Mouse (Mus musculus) neural tube, embryonic 12.5 days (tissue): ENCODE results near the gene Cnot2. TPM values are rescaled to one million over a fixed set of nuclear protein-coding genes. Genes with fewer than 3 reads are reported as not detected.
"Not testable (repeated sequence)": the region's sequence is repeated elsewhere in the genome, so short reads cannot be mapped to it uniquely, and the experiment has no call there.

ENCODE experiments used
- ATAC-seq: fragments of 200-750 bp; cut with Nextera tagmentation; 2 replicates; pipeline ENCODE4 v1.8.0; 2017; ENCODE audit warnings: low read depth, mild to moderate bottlenecking, moderate TSS enrichment, moderate library complexity; ENCODE audit not compliant: low FRiP score
- H3K27ac ChIP-seq: fragments of 300-500 bp; sonication (generic); 2 replicates; pipeline ENCODE4 v1.5.1; 2016
- H3K27me3 ChIP-seq: fragments of 300-500 bp; sonication (generic); replicated peaks from 2 replicates; pipeline ENCODE4 v1.6.1; 2016; ENCODE audit warnings: mild to moderate bottlenecking
- H3K36me3 ChIP-seq: fragments of 300-500 bp; sonication (generic); 2 replicates; pipeline ENCODE4 v1.6.1; 2016; ENCODE audit warnings: mild to moderate bottlenecking
- H3K4me1 ChIP-seq: fragments of 300-500 bp; sonication (generic); 2 replicates; pipeline ENCODE4 v1.6.1; 2016
- H3K4me2 ChIP-seq: fragments of 300-500 bp; sonication (generic); replicated peaks from 2 replicates; pipeline ENCODE4 v1.6.1; 2016; ENCODE audit warnings: mild to moderate bottlenecking
- H3K4me3 ChIP-seq: fragments of 300-500 bp; sonication (generic); 2 replicates; pipeline ENCODE4 v1.5.1; 2016
- H3K9ac ChIP-seq: fragments of 300-500 bp; sonication (generic); 2 replicates; pipeline ENCODE4 v1.6.1; 2016; ENCODE audit warnings: mild to moderate bottlenecking
- H3K9me3 ChIP-seq: fragments of 300-500 bp; sonication (generic); 2 replicates; pipeline ENCODE4 v1.6.1; 2016; ENCODE audit warnings: mild to moderate bottlenecking
- WGBS: fragments of 180-500 bp; shearing (Covaris S2); methylation state at CpG from one replicate; pipeline ENCODE4 v1.1.7; 2016; 5-methylcytosine and 5-hydroxymethylcytosine counted together
- polyA plus RNA-seq: library from polyadenylated mRNA; unstranded; fragments of >200 nt; fragmentation: Nextera tagmentation; extraction: Ambion mirVana; gene quantifications from 2 replicates; pipeline ENCODE4 v1.2.1, GENCODE M21; 2016

The Cnot2 gene
- polyA plus RNA-seq, 1 experiment from 2014 or later: 119 TPM

- Histone ChIP-seq H3K4me2 (no peak overlapping the region), H3K4me1 (peaks cover 20% of the 10 kb centered on the region), H3K4me3 (no peak overlapping the region), H3K9ac (no peak overlapping the region), H3K27ac (no peak overlapping the region), H3K27me3 (no peaks in the 10 kb centered on the region), H3K36me3 (no peaks in the 10 kb centered on the region), H3K9me3 (no peaks in the 10 kb centered on the region)
- no peak for ATAC-seq
These were observed 2.9 kb downstream of the Cnot2 start for GRCm38 (mm10) chr10:116578375-116578774.

GRCm38 (mm10) chr10:116577181-116577580 is 4.1 kb downstream of the Cnot2 start:
- no peak overlapping the region for H3K4me3 ChIP-seq
- no peaks in the 10 kb centered on the region for H3K27me3 ChIP-seq
- no peak overlapping the region for H3K27ac ChIP-seq
- peaks cover 12% of the 10 kb centered on the region; the same call in 1 of the 2 replicates for H3K4me1 ChIP-seq
- H3K4me2 ChIP-seq: no peak overlapping the region
- no peaks in the 10 kb centered on the region for H3K36me3 ChIP-seq
- WGBS: 91% methylated on average over 3 of the region's 3 CpGs
- no peak overlapping the region for H3K9ac ChIP-seq
- no peaks in the 10 kb centered on the region for H3K9me3 ChIP-seq
- ATAC-seq: no peak

GRCm38 (mm10) chr10:116576071-116576470 is 5.2 kb downstream of the Cnot2 start:
- not testable (repeated sequence) for H3K4me2 ChIP-seq, H3K9me3 ChIP-seq, H3K9ac ChIP-seq, H3K27ac ChIP-seq, H3K4me3 ChIP-seq, H3K36me3 ChIP-seq, ATAC-seq, H3K27me3 ChIP-seq
- 95% methylated on average over 2 of the region's 2 CpGs for WGBS
- peaks cover 12% of the 10 kb centered on the region; the same call in 1 of the 2 replicates for H3K4me1 ChIP-seq

GRCm38 (mm10) chr10:116570526-116570925 is 10.8 kb downstream of the Cnot2 start:
- no peaks in the 10 kb centered on the region for H3K9me3 ChIP-seq
- no peaks in the 10 kb centered on the region for H3K36me3 ChIP-seq
- no peak for ATAC-seq
- H3K27me3 ChIP-seq: no peaks in the 10 kb centered on the region
- H3K9ac ChIP-seq: no peak overlapping the region
- WGBS: 92% methylated on average over 7 of the region's 7 CpGs
- H3K4me1 ChIP-seq: 0 out of 2 replicates have a peak, but pooled peaks cover 5% of the 10 kb centered on the region
- no peak overlapping the region for H3K4me3 ChIP-seq
- no peak overlapping the region for H3K4me2 ChIP-seq
- no peak overlapping the region for H3K27ac ChIP-seq

- H3K9ac ChIP-seq: no peak overlapping the region
- no peak overlapping the region for H3K4me3 ChIP-seq
- H3K4me1 ChIP-seq: no peaks in the 10 kb centered on the region
- WGBS: 86% methylated on average over 1 of the region's 1 CpGs
- H3K36me3 ChIP-seq: no peaks in the 10 kb centered on the region
- no peaks in the 10 kb centered on the region for H3K27me3 ChIP-seq
- ATAC-seq: no peak
- no peak overlapping the region for H3K4me2 ChIP-seq
- no peaks in the 10 kb centered on the region for H3K9me3 ChIP-seq
- H3K27ac ChIP-seq: no peak overlapping the region
These were observed 12.8 kb downstream of the Cnot2 start for GRCm38 (mm10) chr10:116568539-116568938.

GRCm38 (mm10) chr10:116567491-116568405 is 13.6 kb downstream of the Cnot2 start:
- no peak overlapping the region for H3K27ac ChIP-seq
- no peak for ATAC-seq
- H3K4me1 ChIP-seq: no peaks in the 10 kb centered on the region; the same call in 1 of the 2 replicates
- no peaks in the 10 kb centered on the region for H3K36me3 ChIP-seq
- no peak overlapping the region for H3K9ac ChIP-seq
- 89% methylated on average over 7 of the region's 7 CpGs for WGBS
- H3K4me2 ChIP-seq: no peak overlapping the region
- no peaks in the 10 kb centered on the region for H3K9me3 ChIP-seq
- no peak overlapping the region for H3K4me3 ChIP-seq
- no peaks in the 10 kb centered on the region for H3K27me3 ChIP-seq

GRCm38 (mm10) chr10:116566492-116566891 is 14.8 kb downstream of the Cnot2 start:
- not testable (repeated sequence) for H3K9ac ChIP-seq, H3K27me3 ChIP-seq, H3K4me2 ChIP-seq, H3K4me3 ChIP-seq, ATAC-seq, H3K4me1 ChIP-seq, H3K27ac ChIP-seq, H3K36me3 ChIP-seq, H3K9me3 ChIP-seq
- WGBS: 90% methylated on average over 4 of the region's 4 CpGs

GRCm38 (mm10) chr10:116564828-116565602 is 16.3 kb downstream of the Cnot2 start:
- Histone ChIP-seq H3K27me3 (no peaks in the 10 kb centered on the region), H3K9ac (no peak overlapping the region), H3K27ac (no peak overlapping the region), H3K4me2 (no peak overlapping the region), H3K4me1 (peaks cover 5% of the 10 kb centered on the region; the same call in 1 of the 2 replicates), H3K4me3 (no peak overlapping the region), H3K9me3 (no peaks in the 10 kb centered on the region), H3K36me3 (no peaks in the 10 kb centered on the region)
- ATAC-seq: no peak
- 95% methylated on average over 14 of the region's 14 CpGs for WGBS

- Histone ChIP-seq H3K36me3 (no peaks in the 10 kb centered on the region), H3K4me2 (no peak overlapping the region), H3K9me3 (no peaks in the 10 kb centered on the region), H3K4me1 (peaks cover 5% of the 10 kb centered on the region; the same call in 1 of the 2 replicates), H3K4me3 (no peak overlapping the region), H3K27ac (no peak overlapping the region), H3K27me3 (no peaks in the 10 kb centered on the region), H3K9ac (no peak overlapping the region)
- ATAC-seq: no peak
- WGBS: 71% methylated on average over 4 of the region's 4 CpGs
These were observed 18.4 kb downstream of the Cnot2 start for GRCm38 (mm10) chr10:116562731-116563480.

- 0 out of 2 replicates have a peak, but pooled peaks have one; percentile 37 for ATAC-seq
- no peak overlapping the region for H3K27ac ChIP-seq
- 25% methylated on average over 4 of the region's 4 CpGs for WGBS
- H3K4me3 ChIP-seq: no peak overlapping the region
- H3K9ac ChIP-seq: no peak overlapping the region
- H3K9me3 ChIP-seq: no peaks in the 10 kb centered on the region
- peaks cover 5% of the 10 kb centered on the region; the same call in 1 of the 2 replicates for H3K4me1 ChIP-seq
- no peak overlapping the region for H3K4me2 ChIP-seq
- H3K27me3 ChIP-seq: no peaks in the 10 kb centered on the region
- no peaks in the 10 kb centered on the region for H3K36me3 ChIP-seq
These were observed 19.1 kb downstream of the Cnot2 start for GRCm38 (mm10) chr10:116562210-116562609.

GRCm38 (mm10) chr10:116559171-116559570 is 22.1 kb downstream of the Cnot2 start:
- ATAC-seq: no peak
- 86% methylated on average over 1 of the region's 1 CpGs for WGBS
- no peak overlapping the region for H3K27ac ChIP-seq
- H3K9ac ChIP-seq: no peak overlapping the region
- no peaks in the 10 kb centered on the region for H3K27me3 ChIP-seq
- 0 out of 2 replicates have a peak, but pooled peaks cover 3% of the 10 kb centered on the region for H3K9me3 ChIP-seq
- H3K36me3 ChIP-seq: no peaks in the 10 kb centered on the region
- no peak overlapping the region for H3K4me3 ChIP-seq
- H3K4me1 ChIP-seq: peaks cover 5% of the 10 kb centered on the region; the same call in 1 of the 2 replicates
- H3K4me2 ChIP-seq: no peak overlapping the region
